Mouse (Mus musculus): Measurements from ENCODE around the gene Ablim1. TPM values are rescaled to one million over a fixed set of nuclear protein-coding genes. Genes with fewer than 3 reads are reported as not detected.

Ablim1 gene
- polyA plus RNA-seq, 1 experiment from 2014 or later = 62.0 TPM

- Histone ChIP-seq H3K27me3 (ENCODE audit: control insufficient read depth, insufficient read depth, low read length) (no peaks in the 10 kb centered on the region), H3K9ac (ENCODE audit: low read length) (no peak overlapping the region), H3K27ac (replicated peaks) (no peak overlapping the region), H3K36me3 (ENCODE audit: control insufficient read depth, insufficient read depth, low read length) (peaks cover 4% of the 10 kb centered on the region; the same call in 1 of the 2 replicates), H3K4me1 (replicated peaks; ENCODE audit: control insufficient read depth, insufficient read depth) (peaks cover 10% of the 10 kb centered on the region; the same call in 1 of the 2 replicates), H3K4me2 (replicated peaks; ENCODE audit: low read depth) (no peak overlapping the region), H3K9me3 (ENCODE audit: control insufficient read depth, low read length) (no peaks in the 10 kb centered on the region), H3K4me3 (ENCODE audit: low read depth, low read length) (no peak overlapping the region)
- ATAC-seq (ENCODE audit: low FRiP score, low TSS enrichment) (no peak), DNase-seq (ENCODE audit: low spot score) (no peak)
- WGBS = 97% methylated on average over 8 of the region's 8 CpGs
- TF ChIP-seq EP300 (optimal IDR thresholded peaks at IDR 0.05) (no peak), CTCF (IDR thresholded peaks at IDR 0.05; ENCODE audit: low read depth) (no peak)
These were observed 200.7 kb downstream of the Ablim1 start for GRCm38 (mm10) chr19:57113975-57114374.

- peaks cover 8% of the 10 kb centered on the region; the same call in 1 of the 2 replicates for H3K4me1 ChIP-seq (replicated peaks; ENCODE audit: control insufficient read depth, insufficient read depth)
- ATAC-seq (ENCODE audit: low FRiP score, low TSS enrichment) = no peak
- TF ChIP-seq CTCF (IDR thresholded peaks at IDR 0.05; ENCODE audit: low read depth) (no peak), EP300 (optimal IDR thresholded peaks at IDR 0.05) (no peak)
- no peak overlapping the region for H3K4me2 ChIP-seq (replicated peaks; ENCODE audit: low read depth)
- no peak overlapping the region for H3K9ac ChIP-seq (ENCODE audit: low read length)
- DNase-seq (ENCODE audit: low spot score) = peak; percentile 62
- WGBS = 14% methylated on average over 9 of the region's 9 CpGs
- no peak overlapping the region for H3K4me3 ChIP-seq (ENCODE audit: low read depth, low read length)
- peak overlapping the region; percentile 45 for H3K27ac ChIP-seq (replicated peaks)
- peaks cover 4% of the 10 kb centered on the region; the same call in 1 of the 2 replicates for H3K36me3 ChIP-seq (ENCODE audit: control insufficient read depth, insufficient read depth, low read length)
- H3K27me3 ChIP-seq (ENCODE audit: control insufficient read depth, insufficient read depth, low read length) = no peaks in the 10 kb centered on the region
- no peaks in the 10 kb centered on the region for H3K9me3 ChIP-seq (ENCODE audit: control insufficient read depth, low read length)
These were observed 201.8 kb downstream of the Ablim1 start for GRCm38 (mm10) chr19:57112816-57113406.

GRCm38 (mm10) chr19:57112231-57112815 lies 202.4 kb downstream of the Ablim1 start:
- H3K9me3 ChIP-seq (ENCODE audit: control insufficient read depth, low read length) = no peaks in the 10 kb centered on the region
- H3K4me3 ChIP-seq (ENCODE audit: low read depth, low read length) = no peak overlapping the region
- peaks cover 8% of the 10 kb centered on the region; the same call in 1 of the 2 replicates for H3K4me1 ChIP-seq (replicated peaks; ENCODE audit: control insufficient read depth, insufficient read depth)
- no peak for DNase-seq (ENCODE audit: low spot score)
- peaks cover 4% of the 10 kb centered on the region; the same call in 1 of the 2 replicates for H3K36me3 ChIP-seq (ENCODE audit: control insufficient read depth, insufficient read depth, low read length)
- H3K9ac ChIP-seq (ENCODE audit: low read length) = no peak overlapping the region
- H3K4me2 ChIP-seq (replicated peaks; ENCODE audit: low read depth) = no peak overlapping the region
- no peaks in the 10 kb centered on the region for H3K27me3 ChIP-seq (ENCODE audit: control insufficient read depth, insufficient read depth, low read length)
- no peak for ATAC-seq (ENCODE audit: low FRiP score, low TSS enrichment)
- TF ChIP-seq EP300 (optimal IDR thresholded peaks at IDR 0.05) (no peak), CTCF (IDR thresholded peaks at IDR 0.05; ENCODE audit: low read depth) (no peak)
- H3K27ac ChIP-seq (replicated peaks) = peak overlapping the region; percentile 45
- WGBS = 60% methylated on average over 8 of the region's 8 CpGs

- Histone ChIP-seq H3K27me3 (ENCODE audit: control insufficient read depth, insufficient read depth, low read length) (no peaks in the 10 kb centered on the region), H3K4me1 (replicated peaks; ENCODE audit: control insufficient read depth, insufficient read depth) (peaks cover 8% of the 10 kb centered on the region), H3K4me3 (ENCODE audit: low read depth, low read length) (no peak overlapping the region), H3K27ac (replicated peaks) (no peak overlapping the region), H3K9me3 (ENCODE audit: control insufficient read depth, low read length) (no peaks in the 10 kb centered on the region), H3K4me2 (replicated peaks; ENCODE audit: low read depth) (no peak overlapping the region), H3K9ac (ENCODE audit: low read length) (no peak overlapping the region), H3K36me3 (ENCODE audit: control insufficient read depth, insufficient read depth, low read length) (peaks cover 4% of the 10 kb centered on the region; the same call in 1 of the 2 replicates)
- DNase-seq (ENCODE audit: low spot score) (no peak), ATAC-seq (ENCODE audit: low FRiP score, low TSS enrichment) (no peak)
- TF ChIP-seq CTCF (IDR thresholded peaks at IDR 0.05; ENCODE audit: low read depth) (no peak), EP300 (optimal IDR thresholded peaks at IDR 0.05) (no peak)
- 66% methylated on average over 6 of the region's 6 CpGs for WGBS
These were observed 203.4 kb downstream of the Ablim1 start for GRCm38 (mm10) chr19:57111301-57111700.

- no peak overlapping the region for H3K4me2 ChIP-seq (replicated peaks; ENCODE audit: low read depth)
- ATAC-seq (ENCODE audit: low FRiP score, low TSS enrichment) (no peak), DNase-seq (ENCODE audit: low spot score) (no peak)
- no peak for TF ChIP-seq CTCF (IDR thresholded peaks at IDR 0.05; ENCODE audit: low read depth)
- TF ChIP-seq EP300 (optimal IDR thresholded peaks at IDR 0.05) = no peak
- 0 out of 2 replicates have a peak overlapping the region, but pooled peaks have one; percentile 18 for H3K27ac ChIP-seq (replicated peaks)
- peaks cover 10% of the 10 kb centered on the region for H3K4me1 ChIP-seq (replicated peaks; ENCODE audit: control insufficient read depth, insufficient read depth)
- no peaks in the 10 kb centered on the region for H3K9me3 ChIP-seq (ENCODE audit: control insufficient read depth, low read length)
- no peak overlapping the region for H3K4me3 ChIP-seq (ENCODE audit: low read depth, low read length)
- H3K36me3 ChIP-seq (ENCODE audit: control insufficient read depth, insufficient read depth, low read length) = peaks cover 4% of the 10 kb centered on the region; the same call in 1 of the 2 replicates
- H3K9ac ChIP-seq (ENCODE audit: low read length) = no peak overlapping the region
- 58% methylated on average over 7 of the region's 7 CpGs for WGBS
- no peaks in the 10 kb centered on the region for H3K27me3 ChIP-seq (ENCODE audit: control insufficient read depth, insufficient read depth, low read length)
These were observed 205.1 kb downstream of the Ablim1 start for GRCm38 (mm10) chr19:57109620-57110019.

- TF ChIP-seq EP300 (optimal IDR thresholded peaks at IDR 0.05) = no peak
- TF ChIP-seq CTCF (IDR thresholded peaks at IDR 0.05; ENCODE audit: low read depth) = no peak
- H3K27ac ChIP-seq (replicated peaks) = peak overlapping the region; percentile 63
- no peak overlapping the region for H3K4me2 ChIP-seq (replicated peaks; ENCODE audit: low read depth)
- no peaks in the 10 kb centered on the region for H3K9me3 ChIP-seq (ENCODE audit: control insufficient read depth, low read length)
- H3K4me3 ChIP-seq (ENCODE audit: low read depth, low read length) = no peak overlapping the region
- WGBS = 60% methylated on average over 6 of the region's 6 CpGs
- no peak overlapping the region for H3K9ac ChIP-seq (ENCODE audit: low read length)
- ATAC-seq (ENCODE audit: low FRiP score, low TSS enrichment) (no peak), DNase-seq (ENCODE audit: low spot score) (no peak)
- peaks cover 18% of the 10 kb centered on the region for H3K4me1 ChIP-seq (replicated peaks; ENCODE audit: control insufficient read depth, insufficient read depth)
- no peaks in the 10 kb centered on the region for H3K27me3 ChIP-seq (ENCODE audit: control insufficient read depth, insufficient read depth, low read length)
- H3K36me3 ChIP-seq (ENCODE audit: control insufficient read depth, insufficient read depth, low read length) = no peaks in the 10 kb centered on the region
These were observed 208.2 kb downstream of the Ablim1 start for GRCm38 (mm10) chr19:57106513-57106912.

Data from stomach, postnatal 0 days (tissue).